Mouse (Mus musculus): ENCODE measurements around the gene Slc6a15.

DNA sequence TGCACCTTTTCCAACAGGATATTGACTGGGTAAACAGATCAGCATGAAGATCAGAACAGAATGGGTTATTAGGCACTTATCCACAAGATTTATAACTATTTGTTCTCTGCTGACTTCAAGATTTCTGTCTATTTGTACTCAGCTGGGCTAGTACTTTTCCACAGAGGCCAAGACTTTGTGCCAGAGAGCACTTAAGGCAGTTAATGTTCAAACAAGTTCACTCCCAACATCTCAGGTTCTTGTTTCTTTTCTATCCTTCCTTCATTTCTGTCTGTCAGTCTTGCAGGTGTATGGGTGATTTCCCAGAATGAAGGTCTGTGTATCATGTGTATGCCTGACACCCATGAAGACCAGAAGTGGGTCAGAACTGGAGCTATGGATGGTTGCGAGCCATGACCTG lies 33.3 kb upstream of the Slc6a15 start:
- TF ChIP-seq GATA1 (IDR thresholded peaks at IDR 0.05; ENCODE audit: borderline replicate concordance, low read length) (no peak), CTCF (IDR thresholded peaks at IDR 0.05; ENCODE audit: low read depth, low read length) (no peak), GATA2 (IDR thresholded peaks at IDR 0.05; ENCODE audit: borderline replicate concordance, low read depth, low read length) (no peak), POLR2AphosphoS5 (IDR thresholded peaks at IDR 0.05; ENCODE audit: insufficient replicate concordance, low read depth, low read length) (no peak), TAL1 (conservative IDR thresholded peaks at IDR 0.05; ENCODE audit: low read depth, low read length) (no peak)
